Mouse (Mus musculus): ENCODE results near the gene Twf2.
A peak's percentile ranks its signal among the peaks of the same experiment; 100 is the strongest.

Twf2 gene

DNA sequence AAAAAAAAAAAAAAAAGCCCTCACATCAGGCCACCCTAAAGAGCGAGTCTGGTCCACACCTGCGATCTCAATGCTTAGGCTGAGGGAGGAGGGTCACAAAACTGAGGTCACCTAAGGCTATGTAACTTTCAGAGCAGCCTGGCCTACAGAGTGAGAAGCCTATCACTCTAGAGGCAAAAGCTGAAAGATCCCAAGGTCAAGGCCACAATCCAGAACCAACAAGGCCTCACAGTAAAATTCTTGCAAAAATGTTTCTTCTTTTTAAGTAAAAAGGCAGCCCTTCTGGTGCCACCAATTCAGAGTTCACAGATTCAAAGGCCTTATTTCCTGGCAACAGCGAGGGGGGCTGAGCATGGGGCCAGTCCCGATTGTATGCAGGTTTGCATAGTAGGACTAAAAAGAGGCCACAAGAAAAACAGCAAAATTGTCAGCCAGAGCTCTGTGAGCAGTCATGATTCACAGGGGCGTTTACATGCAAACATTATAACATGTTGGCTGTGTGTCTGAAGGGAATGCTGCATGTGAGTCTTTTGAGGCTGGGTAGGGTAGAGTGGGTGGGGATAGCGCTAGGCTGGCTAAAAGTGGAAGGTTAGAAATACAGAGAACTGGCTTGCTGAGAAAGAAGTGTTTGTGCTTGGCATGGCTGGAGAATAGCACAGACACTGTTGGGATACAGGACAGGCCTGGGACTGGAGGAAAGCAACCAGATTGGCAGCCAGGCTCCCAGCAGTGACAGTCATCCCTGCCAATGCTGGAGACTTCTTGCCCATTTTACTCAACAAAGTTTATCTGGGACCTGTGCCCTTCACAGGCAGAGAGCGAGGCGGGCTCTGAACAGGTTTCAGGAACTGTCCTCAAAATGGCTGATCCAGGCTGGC, 8.7 kb upstream of the Twf2 start:
- Histone ChIP-seq H3K36me3 (ENCODE audit: control insufficient read depth, insufficient read depth, low read length, poor library complexity, severe bottlenecking) (peaks cover 5% of the 10 kb centered on the region), H3K27me3 (ENCODE audit: control insufficient read depth, insufficient read depth, low read length, poor library complexity, severe bottlenecking) (no peaks in the 10 kb centered on the region)
- no peak for DNase-seq (ENCODE audit: low read depth, low spot score)

DNA sequence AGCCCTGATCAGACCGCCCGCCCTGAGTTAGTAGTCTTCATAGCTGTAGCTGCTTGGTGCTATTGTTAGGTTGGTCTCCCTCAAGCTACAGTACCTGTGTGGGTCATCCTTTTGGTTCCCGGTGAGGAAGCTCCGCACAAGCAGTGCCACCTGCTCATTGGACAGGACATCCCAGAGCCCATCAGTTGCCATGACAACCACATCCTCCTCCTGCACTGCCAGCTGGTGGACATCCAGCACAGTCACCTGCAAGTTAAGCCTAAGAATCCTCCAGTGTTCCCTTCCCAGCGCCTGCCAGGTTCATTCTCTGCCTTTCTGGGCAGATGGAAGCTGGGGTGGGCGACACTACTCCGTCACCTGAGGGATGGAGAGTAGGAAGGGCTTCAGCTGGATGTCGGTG, 7.2 kb upstream of the Twf2 start:
- no peak for DNase-seq (ENCODE audit: low read depth, low spot score)
- peaks cover 3% of the 10 kb centered on the region for H3K36me3 ChIP-seq (ENCODE audit: control insufficient read depth, insufficient read depth, low read length, poor library complexity, severe bottlenecking)
- no peaks in the 10 kb centered on the region for H3K27me3 ChIP-seq (ENCODE audit: control insufficient read depth, insufficient read depth, low read length, poor library complexity, severe bottlenecking)

DNA sequence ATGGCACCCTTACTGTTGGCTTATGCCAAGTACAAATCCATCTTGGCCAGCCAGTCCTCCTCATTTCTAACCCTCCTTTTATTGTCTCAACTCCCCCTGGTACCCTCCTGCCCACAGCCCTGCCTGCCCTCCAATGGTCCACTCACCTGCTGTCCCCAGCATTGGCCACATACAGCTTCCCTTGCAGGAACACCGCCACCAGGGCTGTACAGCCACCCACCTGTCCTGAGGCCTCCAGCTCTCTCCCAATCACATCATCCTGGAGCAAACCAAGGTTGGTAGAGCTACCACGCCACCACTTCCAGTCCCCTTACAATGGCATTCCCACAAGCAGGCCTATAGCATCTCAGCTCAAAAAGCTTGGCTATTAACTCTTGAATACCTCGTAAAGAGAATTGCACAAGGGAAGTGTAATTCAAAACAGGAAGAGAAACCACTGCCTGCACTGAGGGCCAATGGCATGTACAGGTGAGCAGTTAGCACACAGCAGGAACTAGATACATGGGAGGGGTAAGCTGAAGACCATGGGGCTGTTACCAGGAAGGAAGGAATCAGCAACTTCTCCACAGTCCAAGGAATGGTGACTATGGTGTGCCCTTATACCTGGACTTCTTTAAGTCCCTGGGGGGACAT, 5.7 kb upstream of the Twf2 start:
- peak; percentile 74 for DNase-seq (ENCODE audit: low read depth, low spot score)
- Histone ChIP-seq H3K27me3 (ENCODE audit: control insufficient read depth, insufficient read depth, low read length, poor library complexity, severe bottlenecking) (no peaks in the 10 kb centered on the region), H3K36me3 (ENCODE audit: control insufficient read depth, insufficient read depth, low read length, poor library complexity, severe bottlenecking) (no peaks in the 10 kb centered on the region; the same call in none of the 2 replicates)

DNA sequence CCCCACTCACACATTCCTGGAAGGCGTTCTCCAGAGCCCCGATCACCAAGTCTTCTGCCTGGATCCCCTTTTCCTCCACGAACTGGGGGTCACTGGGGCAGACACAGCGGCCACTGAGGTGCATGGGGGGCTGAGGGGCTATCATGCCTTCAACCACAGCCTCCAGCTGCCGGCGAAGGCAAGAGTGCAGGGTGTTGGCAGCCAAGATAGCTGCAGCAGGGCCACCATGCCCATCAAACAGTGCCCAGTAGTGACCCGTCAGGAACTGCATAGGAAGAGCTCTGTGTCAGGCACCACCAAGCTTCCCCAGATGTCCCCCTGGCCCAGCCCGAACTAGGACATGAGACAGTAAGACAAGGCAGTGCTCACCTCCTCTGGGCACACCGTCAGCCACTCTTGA, 5.2 kb upstream of the Twf2 start:
- no peaks in the 10 kb centered on the region for H3K27me3 ChIP-seq (ENCODE audit: control insufficient read depth, insufficient read depth, low read length, poor library complexity, severe bottlenecking)
- DNase-seq (ENCODE audit: low read depth, low spot score), result no peak
- H3K36me3 ChIP-seq (ENCODE audit: control insufficient read depth, insufficient read depth, low read length, poor library complexity, severe bottlenecking), result no peaks in the 10 kb centered on the region; the same call in none of the 2 replicates

DNA sequence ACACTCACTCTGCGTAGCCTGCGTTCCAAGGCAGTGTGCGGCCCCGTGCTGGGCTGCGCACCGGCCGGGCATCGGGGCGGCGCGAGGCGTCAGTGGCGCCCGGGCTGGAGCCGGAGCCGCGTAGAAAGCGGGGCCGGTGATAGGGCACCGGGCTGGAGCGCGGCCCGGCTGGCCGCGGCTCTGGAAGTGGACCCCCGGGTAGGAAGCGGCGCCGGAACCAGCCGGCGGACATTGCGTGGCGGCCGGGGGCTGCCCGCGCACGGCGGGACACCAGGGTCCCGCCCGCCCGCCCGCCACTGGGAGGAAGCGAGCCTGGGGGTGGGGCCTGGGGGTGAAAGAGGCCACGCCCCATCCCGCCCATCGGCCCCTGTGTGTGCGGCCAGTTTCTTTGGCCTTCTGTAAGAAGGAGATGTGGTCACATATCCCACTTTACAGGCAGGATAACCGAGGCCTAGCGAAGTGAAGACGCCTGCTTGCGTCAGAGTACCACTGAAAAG, 3.9 kb upstream of the Twf2 start:
- peak; percentile 77 for DNase-seq (ENCODE audit: low read depth, low spot score)
- Histone ChIP-seq H3K36me3 (ENCODE audit: control insufficient read depth, insufficient read depth, low read length, poor library complexity, severe bottlenecking) (no peaks in the 10 kb centered on the region; the same call in none of the 2 replicates), H3K27me3 (ENCODE audit: control insufficient read depth, insufficient read depth, low read length, poor library complexity, severe bottlenecking) (no peaks in the 10 kb centered on the region)

DNA sequence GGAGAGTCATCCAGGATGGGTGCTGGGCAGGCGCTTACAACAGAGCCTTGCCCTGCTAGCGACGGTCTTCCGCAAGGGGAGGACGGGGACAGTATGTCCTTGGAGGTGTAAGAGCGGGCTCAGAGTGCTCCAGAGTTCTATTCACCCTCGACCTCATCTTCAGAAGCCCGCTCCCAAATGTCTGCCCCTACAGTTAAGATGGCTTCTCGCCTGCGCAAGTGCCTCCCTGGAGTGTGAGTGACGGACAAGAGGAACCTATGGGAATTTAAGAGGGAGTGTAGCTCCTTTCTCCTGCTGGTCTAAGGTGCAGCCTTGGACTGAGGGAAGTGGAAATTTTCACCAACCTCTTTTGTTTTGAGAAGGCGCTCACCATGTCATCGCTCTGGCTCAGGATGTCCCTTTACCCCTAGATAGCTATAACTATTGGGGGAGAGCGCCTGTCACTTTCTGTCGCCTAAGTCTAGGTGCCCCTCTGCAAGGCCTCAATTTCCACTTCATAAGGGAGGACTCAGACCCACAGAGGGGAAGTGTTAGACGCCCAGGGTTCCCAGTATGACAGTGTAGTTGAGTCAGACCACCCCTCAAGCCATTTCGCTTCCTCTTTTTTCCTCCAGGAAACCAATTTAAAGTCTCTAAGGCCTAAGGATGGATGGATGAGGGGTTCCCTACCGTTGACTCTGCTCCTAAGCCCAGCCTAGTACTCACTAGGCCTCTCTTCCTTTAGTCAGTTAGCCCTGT, 3.2 kb upstream of the Twf2 start, which contains the start of gene Ppm1m:
Gene Ppm1m, minus strand, starts transcription at position 212 of the 738 bp plus-strand sequence.
- H3K27me3 ChIP-seq (ENCODE audit: control insufficient read depth, insufficient read depth, low read length, poor library complexity, severe bottlenecking), result no peaks in the 10 kb centered on the region
- DNase-seq (ENCODE audit: low read depth, low spot score), result peak; percentile 40
- H3K36me3 ChIP-seq (ENCODE audit: control insufficient read depth, insufficient read depth, low read length, poor library complexity, severe bottlenecking), result no peaks in the 10 kb centered on the region; the same call in none of the 2 replicates

DNA sequence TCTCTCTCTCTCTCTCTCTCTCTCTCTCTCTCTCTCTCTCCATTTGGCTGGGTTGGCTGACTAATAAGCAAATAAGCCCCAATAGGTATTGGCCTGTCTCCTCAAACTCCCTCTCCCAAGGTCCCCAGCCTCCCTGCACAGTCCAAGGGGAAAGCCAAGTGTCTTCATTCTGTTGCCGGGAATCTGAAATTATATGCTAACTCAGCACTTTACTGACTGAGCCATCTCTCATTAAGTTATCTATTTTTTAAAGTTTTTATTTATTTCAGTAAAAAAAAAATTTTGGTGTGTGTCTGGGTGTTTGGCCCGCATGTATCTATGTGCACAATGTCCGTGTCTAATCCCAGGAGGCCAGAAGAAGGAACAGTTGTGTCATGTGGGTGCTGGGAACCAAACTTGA, 1.0 kb upstream of the Twf2 start:
- H3K27me3 ChIP-seq (ENCODE audit: control insufficient read depth, insufficient read depth, low read length, poor library complexity, severe bottlenecking), result no peaks in the 10 kb centered on the region
- no peak for DNase-seq (ENCODE audit: low read depth, low spot score)
- no peaks in the 10 kb centered on the region; the same call in none of the 2 replicates for H3K36me3 ChIP-seq (ENCODE audit: control insufficient read depth, insufficient read depth, low read length, poor library complexity, severe bottlenecking)

DNA sequence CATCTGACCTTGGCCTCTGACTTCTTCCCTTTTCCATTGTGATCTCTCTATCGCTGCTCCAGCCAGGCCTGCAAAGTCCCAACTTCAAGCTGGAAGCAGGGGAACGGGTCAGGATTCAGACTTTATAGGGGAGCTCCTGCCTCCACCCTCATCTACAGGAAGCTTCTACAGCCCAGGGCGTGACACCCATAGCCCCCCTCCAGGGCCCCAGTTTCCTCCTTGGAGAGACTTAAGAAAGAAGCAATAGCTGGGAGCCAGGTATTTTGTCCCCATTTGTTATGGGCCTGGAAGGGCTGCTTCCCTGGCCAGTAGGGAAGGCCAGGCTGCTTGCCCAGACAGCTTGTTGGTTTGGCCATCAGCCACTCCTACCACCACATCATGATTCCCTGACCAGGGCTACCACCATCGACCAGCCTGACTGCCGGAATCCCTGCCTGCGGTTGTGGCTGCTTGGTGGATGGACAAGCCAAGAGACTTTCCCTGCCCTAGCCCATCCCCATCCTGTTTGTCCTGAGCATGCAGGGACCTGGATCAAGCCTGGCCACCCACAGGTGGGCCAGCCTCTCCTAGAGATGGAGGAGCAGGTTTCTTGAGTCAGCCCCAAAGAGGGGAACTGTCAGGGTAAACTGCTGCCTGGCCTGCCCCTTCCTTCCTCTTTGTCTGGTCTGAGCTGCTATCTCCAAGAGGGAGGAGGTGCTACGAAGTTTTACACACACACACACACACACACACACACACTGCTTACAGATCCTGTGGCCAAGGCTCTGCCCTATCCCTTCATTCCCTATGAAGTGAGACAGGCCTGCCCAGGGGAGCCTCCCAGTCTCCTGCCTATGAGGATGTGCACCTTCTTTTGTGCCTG, 1.3 kb downstream of the Twf2 start:
- Histone ChIP-seq H3K36me3 (ENCODE audit: control insufficient read depth, insufficient read depth, low read length, poor library complexity, severe bottlenecking) (peaks cover 3% of the 10 kb centered on the region), H3K27me3 (ENCODE audit: control insufficient read depth, insufficient read depth, low read length, poor library complexity, severe bottlenecking) (no peaks in the 10 kb centered on the region)
- DNase-seq (ENCODE audit: low read depth, low spot score), result peak; percentile 53

DNA sequence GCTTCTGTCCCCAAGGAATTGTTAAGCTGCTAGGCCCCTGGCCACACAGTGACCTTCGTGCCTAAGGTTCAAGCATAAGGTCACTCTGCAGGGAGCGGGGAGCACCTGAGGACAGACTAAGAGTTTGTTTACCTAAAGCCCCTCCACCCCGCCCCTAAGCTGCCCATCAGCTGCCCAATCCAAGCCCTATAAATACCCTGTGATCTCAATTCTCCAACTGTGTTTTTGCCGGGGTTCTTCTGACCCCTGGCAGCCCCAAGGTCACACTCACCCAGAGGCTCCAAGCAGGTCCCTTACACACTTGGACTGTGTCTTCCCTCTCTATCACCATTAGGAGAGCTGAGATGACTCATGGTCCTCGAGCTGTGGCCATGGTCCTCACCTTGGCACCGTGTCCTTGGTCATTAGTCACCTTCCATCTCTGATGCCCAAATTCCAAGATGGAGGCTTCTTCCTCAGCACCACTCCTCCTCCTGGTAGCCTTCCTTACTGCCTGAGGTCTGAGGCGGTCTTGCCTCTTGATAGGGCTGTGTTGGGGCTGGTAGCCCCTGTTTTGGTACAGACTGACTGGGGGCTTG, 2.9 kb downstream of the Twf2 start:
- Histone ChIP-seq H3K27me3 (ENCODE audit: control insufficient read depth, insufficient read depth, low read length, poor library complexity, severe bottlenecking) (no peaks in the 10 kb centered on the region), H3K36me3 (ENCODE audit: control insufficient read depth, insufficient read depth, low read length, poor library complexity, severe bottlenecking) (peaks cover 3% of the 10 kb centered on the region)
- no peak for DNase-seq (ENCODE audit: low read depth, low spot score)

DNA sequence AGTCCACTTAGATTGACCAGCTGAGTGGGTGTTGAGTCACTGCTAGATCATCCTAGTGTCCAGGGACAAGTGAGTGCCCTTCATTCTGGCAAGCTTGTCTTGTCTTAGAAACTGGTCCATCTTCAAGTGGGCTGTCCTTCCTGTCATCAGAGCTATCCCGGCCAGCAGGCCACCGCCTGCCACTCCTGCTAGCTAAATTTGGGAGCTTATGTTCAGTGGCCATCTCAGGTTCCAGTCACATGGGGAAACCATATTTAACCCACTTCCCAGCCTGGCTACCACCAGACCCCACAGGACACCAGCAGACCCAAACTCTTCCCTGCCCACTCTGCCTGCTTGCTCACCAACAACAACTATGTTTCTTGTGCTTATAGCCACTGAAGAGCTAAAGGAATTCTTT, 3.6 kb downstream of the Twf2 start:
- H3K36me3 ChIP-seq (ENCODE audit: control insufficient read depth, insufficient read depth, low read length, poor library complexity, severe bottlenecking), result peaks cover 3% of the 10 kb centered on the region
- H3K27me3 ChIP-seq (ENCODE audit: control insufficient read depth, insufficient read depth, low read length, poor library complexity, severe bottlenecking), result no peaks in the 10 kb centered on the region
- no peak for DNase-seq (ENCODE audit: low read depth, low spot score)

DNA sequence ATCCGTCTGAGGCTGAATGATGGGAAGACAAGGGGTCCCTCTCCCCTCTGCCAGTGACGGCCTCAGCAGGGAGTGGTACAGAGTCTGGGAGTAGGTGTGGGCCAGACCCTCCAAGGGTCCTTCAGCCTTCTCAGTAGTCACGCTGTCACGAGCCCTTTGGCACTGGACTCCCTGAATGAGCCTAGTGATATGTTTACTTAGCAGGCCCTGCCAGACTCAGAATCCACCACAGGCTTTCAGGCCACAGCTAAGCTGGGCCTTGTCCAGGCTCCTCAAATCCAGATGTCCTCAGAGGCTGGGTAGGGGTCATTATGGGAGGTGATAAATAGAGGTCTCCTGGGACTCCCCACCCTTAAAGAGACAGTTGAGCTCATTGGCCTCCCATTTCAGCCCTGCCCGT, 5.3 kb downstream of the Twf2 start:
- H3K27me3 ChIP-seq (ENCODE audit: control insufficient read depth, insufficient read depth, low read length, poor library complexity, severe bottlenecking), result no peaks in the 10 kb centered on the region

DNA sequence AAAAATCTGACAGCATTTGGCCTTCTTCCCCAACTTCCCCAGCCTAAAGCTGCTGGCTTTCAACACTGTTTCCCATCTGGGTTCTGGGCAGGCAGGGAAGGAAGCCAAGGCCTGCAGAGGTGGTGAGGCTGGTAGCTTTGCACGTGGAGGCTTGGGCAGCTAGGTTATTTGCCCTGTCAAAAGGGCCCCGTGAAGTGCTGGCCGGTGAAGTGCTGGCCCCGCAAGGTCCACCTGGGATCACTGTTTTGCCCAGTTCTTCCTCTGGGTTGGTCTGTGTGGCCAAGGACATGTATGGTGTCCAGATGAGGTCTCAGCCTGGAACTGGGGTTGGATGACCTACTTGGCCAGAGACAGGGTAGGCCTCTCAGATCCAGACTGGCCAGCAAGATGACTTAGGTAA, 7.0 kb downstream of the Twf2 start:
- no peak for DNase-seq (ENCODE audit: low read depth, low spot score)
- Histone ChIP-seq H3K36me3 (ENCODE audit: control insufficient read depth, insufficient read depth, low read length, poor library complexity, severe bottlenecking) (peaks cover 11% of the 10 kb centered on the region), H3K27me3 (ENCODE audit: control insufficient read depth, insufficient read depth, low read length, poor library complexity, severe bottlenecking) (no peaks in the 10 kb centered on the region)

More for the DNA sequence above, 5.3 kb downstream of the Twf2 start:
- no peak for DNase-seq (ENCODE audit: low read depth, low spot score)
- peaks cover 8% of the 10 kb centered on the region for H3K36me3 ChIP-seq (ENCODE audit: control insufficient read depth, insufficient read depth, low read length, poor library complexity, severe bottlenecking)

DNA sequence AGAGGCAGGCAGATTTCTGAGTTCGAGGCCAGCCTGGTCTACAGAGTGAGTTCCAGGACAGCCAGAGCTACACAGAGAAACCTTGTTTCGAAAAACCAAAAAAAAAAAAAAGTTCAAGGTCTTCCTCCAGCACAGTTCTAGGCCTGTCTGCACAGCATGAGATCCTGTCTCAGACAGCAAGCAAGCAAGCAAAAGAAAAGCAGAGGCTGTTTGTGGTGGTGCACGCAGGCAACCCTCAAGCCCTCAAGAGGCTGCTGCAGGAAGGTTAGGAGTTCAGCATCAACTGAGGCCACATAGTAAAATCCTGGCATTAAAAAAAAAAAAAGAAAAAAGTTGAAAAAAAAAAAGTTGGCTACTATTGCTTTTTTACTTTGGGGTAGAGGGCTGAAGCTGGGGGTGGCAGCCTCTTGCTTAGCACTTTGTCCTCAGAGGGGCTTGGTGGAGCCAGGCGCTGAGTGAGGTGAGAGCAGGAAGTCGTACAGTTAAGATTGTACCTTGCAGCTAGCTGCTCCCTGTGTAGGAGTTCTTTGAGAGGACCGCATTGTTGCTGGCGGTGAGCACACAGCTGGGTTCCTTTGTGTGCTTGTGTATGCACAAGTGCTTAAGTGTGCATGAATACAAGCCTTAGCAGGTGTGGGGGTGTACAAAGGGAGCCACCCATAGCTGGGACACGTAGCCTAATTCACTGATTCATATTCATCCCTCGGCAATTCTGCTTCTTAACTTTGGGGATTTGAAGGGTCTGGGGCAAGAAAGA, 8.1 kb downstream of the Twf2 start:
- no peak for DNase-seq (ENCODE audit: low read depth, low spot score)
- Histone ChIP-seq H3K27me3 (ENCODE audit: control insufficient read depth, insufficient read depth, low read length, poor library complexity, severe bottlenecking) (no peaks in the 10 kb centered on the region), H3K36me3 (ENCODE audit: control insufficient read depth, insufficient read depth, low read length, poor library complexity, severe bottlenecking) (peaks cover 13% of the 10 kb centered on the region)
